Mouse (Mus musculus) heart, embryonic 10.5 days (tissue): ENCODE results near the gene 2310034G01Rik. TPM values are rescaled to one million over a fixed set of nuclear protein-coding genes. Genes with fewer than 3 reads are reported as not detected.

Experiments
- DNase-seq: peaks from one replicate; pipeline ENCODE4 v3.0.0-alpha.2; 2017; ENCODE audit warnings: low spot score
- H3K27ac ChIP-seq: fragments of 300-500 bp; sonication (generic); 2 replicates; pipeline ENCODE4 v1.5.1; 2016; ENCODE audit warnings: mild to moderate bottlenecking
- H3K27me3 ChIP-seq: fragments of 300-500 bp; sonication (generic); 2 replicates; pipeline ENCODE4 v1.6.1; 2016; ENCODE audit warnings: mild to moderate bottlenecking; ENCODE audit not compliant: poor library complexity, insufficient read depth, severe bottlenecking
- H3K36me3 ChIP-seq: fragments of 300-500 bp; sonication (generic); 2 replicates; pipeline ENCODE4 v1.6.1; 2016; ENCODE audit warnings: mild to moderate bottlenecking, moderate library complexity
- H3K4me1 ChIP-seq: fragments of 300-500 bp; sonication (generic); 2 replicates; pipeline ENCODE4 v1.6.1; 2016; ENCODE audit warnings: mild to moderate bottlenecking
- H3K4me3 ChIP-seq: fragments of 300-500 bp; sonication (generic); 2 replicates; pipeline ENCODE4 v1.5.1; 2016; ENCODE audit warnings: mild to moderate bottlenecking, moderate library complexity
- H3K9me3 ChIP-seq: fragments of 300-500 bp; sonication (generic); 2 replicates; pipeline ENCODE4 v1.6.1; 2016; ENCODE audit warnings: mild to moderate bottlenecking, moderate library complexity
- WGBS: fragments of 180-500 bp; shearing (Covaris S2); methylation state at CpG from one replicate; pipeline ENCODE4 v1.1.7; 2016; 5-methylcytosine and 5-hydroxymethylcytosine counted together
- polyA plus RNA-seq: library from polyadenylated mRNA; unstranded; fragments of >200 nt; fragmentation: Nextera tagmentation; extraction: Ambion mirVana; gene quantifications from 2 replicates; pipeline ENCODE4 v1.2.1, GENCODE M21; 2016

2310034G01Rik gene
- polyA plus RNA-seq, result 0.51 and 0.84 TPM in 2 replicates

GRCm38 (mm10) chr19:46350168-46350932 is at the start of gene 2310034G01Rik:
2310034G01Rik (minus strand) TSS chr19:46350302.
- Histone ChIP-seq H3K36me3 (no peaks in the 10 kb centered on the region), H3K4me1 (peaks cover 20% of the 10 kb centered on the region), H3K27me3 (peaks cover 64% of the 10 kb centered on the region), H3K9me3 (no peaks in the 10 kb centered on the region), H3K27ac (peak within 1 kb of the TSS; percentile 83), H3K4me3 (peak within 1 kb of the TSS; percentile 79)
- DNase-seq, result no peak
- 59% methylated on average over 10 of the region's 10 CpGs for WGBS

GRCm38 (mm10) chr19:46399886-46400285 is 49.8 kb upstream of the 2310034G01Rik start:
- Histone ChIP-seq H3K4me3 (no peak overlapping the region), H3K27me3 (no peaks in the 10 kb centered on the region), H3K9me3 (no peaks in the 10 kb centered on the region), H3K27ac (no peak overlapping the region), H3K4me1 (peaks cover 49% of the 10 kb centered on the region), H3K36me3 (peaks cover 38% of the 10 kb centered on the region)
- DNase-seq, result no peak
- 74% methylated on average over 7 of the region's 7 CpGs for WGBS

DNA sequence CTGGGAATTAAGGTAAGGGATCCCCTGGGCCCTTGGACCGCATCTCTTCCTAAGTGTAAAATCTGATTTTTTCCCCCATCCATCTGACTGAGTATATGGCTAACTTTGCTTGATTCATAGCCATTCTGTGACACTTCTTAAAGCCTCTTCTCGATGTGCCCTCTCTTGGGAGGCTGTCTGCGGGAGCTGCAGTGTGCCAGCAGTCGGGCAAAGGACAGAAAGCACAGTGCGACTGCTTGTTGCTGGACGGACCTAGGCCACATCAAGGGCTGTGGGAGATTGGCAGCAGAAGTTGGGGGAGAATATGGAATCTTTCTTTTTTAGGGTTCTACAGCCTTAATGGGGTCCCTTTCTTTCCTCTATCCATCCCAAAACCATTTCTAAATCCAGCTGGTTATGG is 49.3 kb upstream of the 2310034G01Rik start:
- peaks cover 53% of the 10 kb centered on the region for H3K4me1 ChIP-seq
- H3K4me3 ChIP-seq, result no peak overlapping the region
- peak overlapping the region; percentile 13; the same call in 1 of the 2 replicates for H3K27ac ChIP-seq
- no peaks in the 10 kb centered on the region for H3K9me3 ChIP-seq
- no peaks in the 10 kb centered on the region for H3K27me3 ChIP-seq
- peaks cover 34% of the 10 kb centered on the region for H3K36me3 ChIP-seq
- 83% methylated on average over 6 of the region's 6 CpGs for WGBS
- DNase-seq, result no peak

DNA sequence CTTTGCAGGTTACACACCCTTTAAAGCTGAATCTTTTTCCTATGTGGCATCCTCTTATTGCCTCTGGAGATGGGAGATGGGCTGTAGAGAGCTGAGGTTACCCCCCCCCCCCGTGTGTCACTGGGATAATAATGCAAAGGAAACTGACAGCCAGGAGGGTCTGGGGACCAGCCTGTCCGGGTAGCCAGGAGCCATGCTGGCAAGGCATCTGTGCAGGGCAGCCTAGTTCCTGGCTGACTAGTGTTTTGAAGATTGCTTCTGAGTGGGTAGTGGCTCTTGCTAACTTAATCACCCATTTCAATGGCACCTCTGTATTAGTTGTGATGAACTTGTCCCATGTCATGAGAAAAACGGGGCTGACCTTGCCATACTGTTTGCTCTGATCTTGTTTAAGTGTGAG is 48.3 kb upstream of the 2310034G01Rik start:
- H3K36me3 ChIP-seq, result peaks cover 24% of the 10 kb centered on the region
- 45% methylated on average over 3 of the region's 3 CpGs for WGBS
- H3K27me3 ChIP-seq, result no peaks in the 10 kb centered on the region
- peak overlapping the region; percentile 92 for H3K4me3 ChIP-seq
- no peak for DNase-seq
- H3K9me3 ChIP-seq, result no peaks in the 10 kb centered on the region
- H3K4me1 ChIP-seq, result peaks cover 58% of the 10 kb centered on the region
- no peak overlapping the region for H3K27ac ChIP-seq

GRCm38 (mm10) chr19:46397436-46398001 is 47.4 kb upstream of the 2310034G01Rik start:
- H3K4me3 ChIP-seq, result peak overlapping the region; percentile 92
- H3K36me3 ChIP-seq, result peaks cover 15% of the 10 kb centered on the region
- no peaks in the 10 kb centered on the region for H3K9me3 ChIP-seq
- 1% methylated on average over 17 of the region's 19 CpGs for WGBS
- peak overlapping the region; percentile 93 for H3K27ac ChIP-seq
- no peaks in the 10 kb centered on the region for H3K27me3 ChIP-seq
- no peak for DNase-seq
- H3K4me1 ChIP-seq, result peaks cover 58% of the 10 kb centered on the region

GRCm38 (mm10) chr19:46396686-46397435 is 46.8 kb upstream of the 2310034G01Rik start, which contains the start of gene Sufu:
Sufu (plus strand) TSS chr19:46396896.
- under 1% methylated on average over 56 of the region's 57 CpGs for WGBS

GRCm38 (mm10) chr19:46396109-46396508 is 46.0 kb upstream of the 2310034G01Rik start:
- peaks cover 58% of the 10 kb centered on the region for H3K4me1 ChIP-seq
- peak overlapping the region; percentile 92 for H3K4me3 ChIP-seq
- 14% methylated on average over 8 of the region's 8 CpGs for WGBS
- DNase-seq, result no peak
- no peaks in the 10 kb centered on the region for H3K27me3 ChIP-seq
- no peaks in the 10 kb centered on the region for H3K9me3 ChIP-seq
- H3K27ac ChIP-seq, result peak overlapping the region; percentile 92; the same call in 1 of the 2 replicates
- peaks cover 4% of the 10 kb centered on the region for H3K36me3 ChIP-seq

More at GRCm38 (mm10) chr19:46396686-46397435, 46.8 kb upstream of the 2310034G01Rik start, which contains the start of gene Sufu:
- peak; percentile 100 for DNase-seq
- peak within 1 kb of the TSS; percentile 93 for H3K27ac ChIP-seq
- no peaks in the 10 kb centered on the region for H3K27me3 ChIP-seq
- H3K4me1 ChIP-seq, result peaks cover 58% of the 10 kb centered on the region
- H3K36me3 ChIP-seq, result peaks cover 10% of the 10 kb centered on the region
- H3K4me3 ChIP-seq, result peak within 1 kb of the TSS; percentile 92
- no peaks in the 10 kb centered on the region for H3K9me3 ChIP-seq

GRCm38 (mm10) chr19:46395109-46396009 is 45.3 kb upstream of the 2310034G01Rik start, which contains the start of gene Actr1a:
Actr1a (minus strand) TSS chr19:46395748.
- DNase-seq, result peak; percentile 99
- Histone ChIP-seq H3K36me3 (peaks cover 3% of the 10 kb centered on the region), H3K4me1 (peaks cover 50% of the 10 kb centered on the region), H3K27me3 (no peaks in the 10 kb centered on the region), H3K27ac (peak within 1 kb of the TSS; percentile 93), H3K9me3 (no peaks in the 10 kb centered on the region), H3K4me3 (peak within 1 kb of the TSS; percentile 92)
- under 1% methylated on average over 51 of the region's 51 CpGs for WGBS

GRCm38 (mm10) chr19:46394712-46395108 is 44.6 kb upstream of the 2310034G01Rik start:
- Histone ChIP-seq H3K9me3 (no peaks in the 10 kb centered on the region), H3K4me3 (peak overlapping the region; percentile 92), H3K27ac (peak overlapping the region; percentile 92), H3K27me3 (no peaks in the 10 kb centered on the region), H3K36me3 (peaks cover 8% of the 10 kb centered on the region), H3K4me1 (peaks cover 44% of the 10 kb centered on the region)
- DNase-seq, result no peak
- WGBS, result 8% methylated on average over 10 of the region's 10 CpGs

- Histone ChIP-seq H3K27me3 (no peaks in the 10 kb centered on the region), H3K27ac (no peak overlapping the region), H3K36me3 (peaks cover 24% of the 10 kb centered on the region), H3K4me1 (peaks cover 27% of the 10 kb centered on the region), H3K9me3 (no peaks in the 10 kb centered on the region), H3K4me3 (no peak overlapping the region)
- 64% methylated on average over 4 of the region's 4 CpGs for WGBS
- DNase-seq, result no peak
Measured at GRCm38 (mm10) chr19:46392018-46392417, 41.9 kb upstream of the 2310034G01Rik start.

DNA sequence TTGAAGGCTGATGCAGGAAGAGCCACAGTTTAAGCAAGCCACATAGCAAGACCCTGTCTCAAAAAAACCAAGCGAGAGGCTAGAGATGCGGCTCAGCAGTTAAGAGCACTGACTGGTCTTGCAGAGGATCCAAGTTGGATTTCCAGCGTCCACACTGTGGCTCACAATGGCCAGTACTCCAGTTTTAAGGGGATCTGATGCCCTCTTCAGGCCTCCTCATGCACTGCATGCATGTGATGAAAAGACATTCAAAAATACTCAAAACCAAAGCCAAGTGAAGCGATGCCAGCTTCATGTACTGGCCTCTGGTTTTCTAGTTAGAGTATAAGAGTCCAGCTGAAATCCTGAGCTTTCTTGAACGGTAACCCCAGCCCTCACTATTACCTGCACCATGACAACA is 39.8 kb upstream of the 2310034G01Rik start:
- Histone ChIP-seq H3K4me3 (no peak overlapping the region), H3K9me3 (no peaks in the 10 kb centered on the region), H3K27ac (no peak overlapping the region), H3K36me3 (peaks cover 41% of the 10 kb centered on the region), H3K4me1 (peaks cover 18% of the 10 kb centered on the region), H3K27me3 (no peaks in the 10 kb centered on the region)
- DNase-seq, result no peak
- WGBS, result 82% methylated on average over 5 of the region's 5 CpGs

DNA sequence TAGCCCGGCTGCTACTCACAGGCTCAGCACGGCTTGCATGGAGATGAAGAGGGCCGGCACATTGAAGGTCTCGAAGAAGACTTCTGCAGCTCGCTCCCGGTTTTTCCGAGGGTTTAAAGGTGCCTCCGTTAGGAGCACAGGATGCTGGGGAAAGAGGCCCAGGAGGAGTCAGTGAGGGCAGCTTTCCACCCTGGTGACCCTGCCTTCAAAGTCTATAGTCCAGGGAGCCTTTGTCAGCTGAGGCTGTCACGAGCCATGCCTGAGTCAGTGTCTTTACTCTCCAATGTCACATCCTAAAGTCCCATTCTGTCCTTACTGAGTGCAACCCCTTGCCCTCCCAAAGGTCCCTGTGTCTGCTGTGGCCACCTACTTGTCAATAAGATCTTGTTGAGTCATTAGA is 32.2 kb upstream of the 2310034G01Rik start:
- no peak for DNase-seq
- no peaks in the 10 kb centered on the region for H3K9me3 ChIP-seq
- no peak overlapping the region for H3K27ac ChIP-seq
- 86% methylated on average over 9 of the region's 9 CpGs for WGBS
- no peaks in the 10 kb centered on the region for H3K27me3 ChIP-seq
- H3K4me3 ChIP-seq, result no peak overlapping the region
- H3K36me3 ChIP-seq, result peaks cover 95% of the 10 kb centered on the region
- H3K4me1 ChIP-seq, result no peaks in the 10 kb centered on the region
